Mouse (Mus musculus): ENCODE data around the gene Ttyh2. TPM values are rescaled to one million over a fixed set of nuclear protein-coding genes. Genes with fewer than 3 reads are reported as not detected.

Gene Ttyh2
- polyA plus RNA-seq, 1 experiment = 2.6 TPM

DNA sequence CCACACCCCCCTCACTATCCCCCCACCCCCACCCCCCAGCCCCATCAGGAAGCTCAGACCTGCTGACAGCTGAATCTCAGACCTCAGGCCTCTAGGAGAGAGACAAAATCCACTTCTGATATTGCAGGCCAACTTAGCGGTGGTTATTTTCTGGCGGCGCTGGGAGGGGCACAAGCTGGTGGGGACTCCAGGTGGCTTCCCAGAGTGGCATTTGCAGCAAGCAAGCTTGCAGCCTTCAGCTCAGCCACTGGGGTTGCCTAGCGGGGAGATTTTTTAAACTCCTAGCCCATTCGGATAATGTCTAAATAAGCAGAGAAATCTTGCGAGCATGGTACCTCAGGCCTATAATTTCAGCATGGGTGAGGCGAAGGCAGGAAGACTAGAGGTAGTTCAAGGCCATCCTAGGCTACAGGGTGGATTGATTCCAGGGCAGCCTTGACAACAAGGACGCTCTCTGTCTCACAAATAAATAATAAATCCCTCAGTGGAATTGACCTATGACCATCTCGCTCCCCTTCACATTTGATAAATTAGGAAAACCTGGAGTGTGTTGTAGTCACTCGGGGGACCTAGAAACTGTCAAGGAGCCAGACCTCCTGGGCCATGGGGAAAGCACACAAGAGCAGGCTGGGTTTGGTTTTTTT lies 36.5 kb upstream of the Ttyh2 start:
- Histone ChIP-seq H3K27ac (ENCODE audit: control insufficient read depth, insufficient read depth, low read depth, low read length, poor library complexity) (no peak overlapping the region), H3K4me3 (replicated peaks; ENCODE audit: control insufficient read depth, low read depth, low read length) (no peak overlapping the region), H3K4me1 (ENCODE audit: control insufficient read depth, insufficient read depth, low read length) (no peaks in the 10 kb centered on the region; the same call in 1 of the 2 replicates)
- TF ChIP-seq POLR2A (IDR thresholded peaks at IDR 0.05; ENCODE audit: borderline replicate concordance, control insufficient read depth, low read depth, low read length) = no peak
- TF ChIP-seq CTCF (IDR thresholded peaks at IDR 0.05; ENCODE audit: control insufficient read depth, insufficient read depth, low read length) = no peak
- 74% methylated on average over 10 of the region's 10 CpGs for WGBS

DNA sequence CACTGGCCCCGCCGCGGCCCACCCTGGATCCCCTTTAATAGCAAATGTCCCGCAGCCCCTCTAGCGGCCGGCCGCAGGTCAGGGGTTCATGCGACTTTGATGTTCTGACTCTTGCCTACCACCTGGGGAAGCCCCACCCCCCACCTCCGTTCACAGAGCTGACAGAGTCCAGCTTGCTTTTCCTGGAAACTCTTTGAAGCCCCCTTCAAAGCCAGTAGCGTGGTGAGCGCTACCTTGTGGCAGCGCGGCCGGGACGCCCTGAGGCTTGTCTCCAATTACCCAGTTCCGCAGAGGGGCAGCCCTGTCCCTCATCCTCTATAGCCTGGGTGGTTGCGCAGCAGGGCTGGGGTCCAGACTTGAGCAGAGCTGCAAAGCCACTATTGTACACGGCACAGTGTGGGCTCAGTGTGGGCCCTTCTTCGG lies 35.5 kb upstream of the Ttyh2 start:
- TF ChIP-seq POLR2A (IDR thresholded peaks at IDR 0.05; ENCODE audit: borderline replicate concordance, control insufficient read depth, low read depth, low read length) (no peak), CTCF (IDR thresholded peaks at IDR 0.05; ENCODE audit: control insufficient read depth, insufficient read depth, low read length) (no peak)
- Histone ChIP-seq H3K4me1 (ENCODE audit: control insufficient read depth, insufficient read depth, low read length) (no peaks in the 10 kb centered on the region; the same call in 1 of the 2 replicates), H3K4me3 (replicated peaks; ENCODE audit: control insufficient read depth, low read depth, low read length) (no peak overlapping the region), H3K27ac (ENCODE audit: control insufficient read depth, insufficient read depth, low read depth, low read length, poor library complexity) (no peak overlapping the region)
- WGBS = 57% methylated on average over 19 of the region's 19 CpGs

DNA sequence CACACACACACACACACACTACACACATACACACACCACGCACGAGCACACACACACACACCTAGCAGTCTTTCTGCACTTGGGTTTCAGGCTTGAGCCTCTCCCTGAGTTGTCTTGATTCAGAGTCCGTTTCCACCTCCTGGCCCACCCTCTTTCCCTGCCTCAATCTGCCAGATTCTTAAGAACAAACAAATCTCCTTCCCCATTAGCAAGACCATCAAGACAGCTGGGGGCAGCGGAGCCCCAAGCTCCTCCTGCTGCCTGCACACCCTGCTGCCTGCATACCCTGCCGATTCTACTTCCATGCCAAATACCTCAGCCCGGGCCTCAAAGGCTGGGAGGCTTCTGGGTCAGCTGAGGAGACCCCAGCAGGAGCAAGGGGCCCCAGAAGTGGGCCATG lies 34.6 kb upstream of the Ttyh2 start:
- Histone ChIP-seq H3K4me1 (ENCODE audit: control insufficient read depth, insufficient read depth, low read length) (no peaks in the 10 kb centered on the region; the same call in 1 of the 2 replicates), H3K27ac (ENCODE audit: control insufficient read depth, insufficient read depth, low read depth, low read length, poor library complexity) (no peak overlapping the region), H3K4me3 (replicated peaks; ENCODE audit: control insufficient read depth, low read depth, low read length) (no peak overlapping the region)
- WGBS = 68% methylated on average over 6 of the region's 6 CpGs
- TF ChIP-seq POLR2A (IDR thresholded peaks at IDR 0.05; ENCODE audit: borderline replicate concordance, control insufficient read depth, low read depth, low read length) = no peak
- TF ChIP-seq CTCF (IDR thresholded peaks at IDR 0.05; ENCODE audit: control insufficient read depth, insufficient read depth, low read length) = no peak

DNA sequence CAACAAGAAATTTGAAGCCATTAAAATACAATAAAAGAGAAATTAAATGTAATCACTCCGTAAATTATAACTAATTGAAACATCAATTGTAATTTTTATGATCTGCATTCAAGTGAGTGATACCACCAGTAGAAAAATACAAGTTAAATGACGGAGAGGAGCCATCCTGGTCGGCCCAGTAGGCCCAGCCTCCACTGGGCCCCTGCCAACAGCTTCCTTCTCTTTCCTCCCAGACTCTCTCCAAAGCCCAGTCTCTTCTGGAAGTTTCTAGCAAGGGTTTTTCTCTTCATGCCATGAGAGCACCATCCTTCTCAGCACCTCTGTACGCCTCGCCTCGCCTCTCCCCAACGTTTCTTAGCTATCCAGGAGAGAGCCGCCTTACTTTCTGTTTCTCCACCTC lies 34.1 kb upstream of the Ttyh2 start:
- H3K4me3 ChIP-seq (replicated peaks; ENCODE audit: control insufficient read depth, low read depth, low read length) = no peak overlapping the region
- no peaks in the 10 kb centered on the region; the same call in 1 of the 2 replicates for H3K4me1 ChIP-seq (ENCODE audit: control insufficient read depth, insufficient read depth, low read length)
- 83% methylated on average over 8 of the region's 8 CpGs for WGBS
- TF ChIP-seq CTCF (IDR thresholded peaks at IDR 0.05; ENCODE audit: control insufficient read depth, insufficient read depth, low read length) = no peak
- TF ChIP-seq POLR2A (IDR thresholded peaks at IDR 0.05; ENCODE audit: borderline replicate concordance, control insufficient read depth, low read depth, low read length) = no peak
- no peak overlapping the region for H3K27ac ChIP-seq (ENCODE audit: control insufficient read depth, insufficient read depth, low read depth, low read length, poor library complexity)

DNA sequence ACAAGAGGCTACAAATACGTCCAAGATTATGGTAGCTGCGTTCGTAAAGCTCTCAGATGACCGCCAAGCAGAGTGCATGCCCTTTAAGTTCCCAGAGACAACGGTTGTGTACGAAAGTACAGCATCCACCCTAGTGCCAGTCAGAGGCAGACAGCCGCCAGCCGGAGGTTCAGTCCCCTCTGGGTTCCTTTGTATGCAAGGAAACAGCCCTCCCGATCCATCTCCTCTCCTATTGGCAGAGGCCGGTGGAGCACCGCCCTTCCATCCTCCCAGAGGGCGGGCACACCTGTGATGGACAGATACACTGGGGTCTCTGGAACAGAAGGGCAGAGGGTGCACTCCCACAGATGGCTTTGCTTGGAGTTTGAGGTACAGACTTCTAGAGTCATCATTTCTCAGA lies 33.0 kb upstream of the Ttyh2 start:
- TF ChIP-seq POLR2A (IDR thresholded peaks at IDR 0.05; ENCODE audit: borderline replicate concordance, control insufficient read depth, low read depth, low read length) = no peak
- no peak for TF ChIP-seq CTCF (IDR thresholded peaks at IDR 0.05; ENCODE audit: control insufficient read depth, insufficient read depth, low read length)
- Histone ChIP-seq H3K4me3 (replicated peaks; ENCODE audit: control insufficient read depth, low read depth, low read length) (no peak overlapping the region), H3K27ac (ENCODE audit: control insufficient read depth, insufficient read depth, low read depth, low read length, poor library complexity) (no peak overlapping the region), H3K4me1 (ENCODE audit: control insufficient read depth, insufficient read depth, low read length) (no peaks in the 10 kb centered on the region; the same call in 1 of the 2 replicates)
- 79% methylated on average over 12 of the region's 12 CpGs for WGBS

DNA sequence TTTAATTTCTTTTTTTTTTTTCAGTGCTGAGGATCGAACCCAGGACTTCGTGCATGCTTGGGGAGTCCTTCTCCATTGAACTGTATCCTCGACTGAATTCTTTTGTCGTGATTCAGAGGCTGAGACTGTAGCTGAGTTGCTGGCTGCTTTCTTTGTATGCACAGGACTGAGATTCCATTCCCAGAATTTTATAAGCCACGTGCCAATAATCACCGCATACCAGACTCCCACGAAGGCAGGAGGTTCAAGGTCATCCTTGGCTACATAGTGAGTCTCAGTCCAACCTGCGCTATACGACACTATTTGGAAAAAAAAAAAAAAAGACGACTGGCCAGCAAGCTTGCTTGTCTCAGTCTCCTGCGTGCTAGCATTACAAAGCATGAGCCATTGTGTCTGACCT lies 32.3 kb upstream of the Ttyh2 start:
- 76% methylated on average over 11 of the region's 11 CpGs for WGBS
- TF ChIP-seq POLR2A (IDR thresholded peaks at IDR 0.05; ENCODE audit: borderline replicate concordance, control insufficient read depth, low read depth, low read length) (no peak), CTCF (IDR thresholded peaks at IDR 0.05; ENCODE audit: control insufficient read depth, insufficient read depth, low read length) (no peak)
- H3K4me3 ChIP-seq (replicated peaks; ENCODE audit: control insufficient read depth, low read depth, low read length) = no peak overlapping the region
- H3K4me1 ChIP-seq (ENCODE audit: control insufficient read depth, insufficient read depth, low read length) = no peaks in the 10 kb centered on the region
- H3K27ac ChIP-seq (ENCODE audit: control insufficient read depth, insufficient read depth, low read depth, low read length, poor library complexity) = no peak overlapping the region

DNA sequence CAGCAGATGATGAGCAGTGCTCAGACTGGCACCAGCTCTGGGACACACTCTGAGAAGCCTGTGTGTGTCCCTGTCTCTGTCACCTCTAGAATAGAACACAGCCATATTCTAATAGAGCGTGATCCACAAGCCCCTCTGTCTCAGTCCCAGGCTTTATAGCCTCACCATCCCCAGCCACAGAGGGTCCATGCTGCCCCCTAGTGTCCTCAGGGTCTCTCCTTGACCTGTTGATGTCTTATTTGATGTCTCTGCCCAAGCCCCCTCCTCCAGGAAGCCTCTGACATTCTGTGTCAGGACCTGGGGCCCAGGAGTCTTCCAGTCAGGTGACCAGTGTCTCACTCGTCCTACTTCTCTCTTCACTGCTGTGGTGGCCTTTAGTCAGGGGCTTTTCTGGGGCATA lies 31.1 kb upstream of the Ttyh2 start:
- H3K4me3 ChIP-seq (replicated peaks; ENCODE audit: control insufficient read depth, low read depth, low read length) = no peak overlapping the region
- TF ChIP-seq POLR2A (IDR thresholded peaks at IDR 0.05; ENCODE audit: borderline replicate concordance, control insufficient read depth, low read depth, low read length) (no peak), CTCF (IDR thresholded peaks at IDR 0.05; ENCODE audit: control insufficient read depth, insufficient read depth, low read length) (no peak)
- H3K4me1 ChIP-seq (ENCODE audit: control insufficient read depth, insufficient read depth, low read length) = no peaks in the 10 kb centered on the region
- H3K27ac ChIP-seq (ENCODE audit: control insufficient read depth, insufficient read depth, low read depth, low read length, poor library complexity) = no peak overlapping the region
- WGBS = 47% methylated on average over 2 of the region's 2 CpGs

DNA sequence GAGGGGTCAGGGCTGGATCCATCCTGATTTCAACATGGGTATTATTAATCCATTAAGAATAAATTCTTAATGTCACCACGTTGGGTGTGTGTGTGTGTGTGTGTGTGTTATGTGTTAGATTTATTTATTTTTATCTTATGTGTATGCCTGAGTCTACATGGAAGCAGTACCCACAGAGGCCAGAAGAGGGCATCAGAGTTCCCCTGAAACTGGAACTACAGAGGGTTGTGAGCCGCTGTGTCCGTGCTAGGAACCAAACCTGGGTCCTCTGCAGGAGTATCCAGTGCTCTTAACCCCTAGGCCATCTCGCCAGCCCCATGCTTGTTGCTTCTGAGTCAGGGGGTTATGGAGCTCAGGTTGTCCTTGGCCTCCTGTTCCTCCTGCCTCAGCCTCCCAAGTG lies 25.7 kb upstream of the Ttyh2 start:
- Histone ChIP-seq H3K4me3 (replicated peaks; ENCODE audit: control insufficient read depth, low read depth, low read length) (no peak overlapping the region), H3K27ac (ENCODE audit: control insufficient read depth, insufficient read depth, low read depth, low read length, poor library complexity) (no peak overlapping the region), H3K4me1 (ENCODE audit: control insufficient read depth, insufficient read depth, low read length) (peaks cover 2% of the 10 kb centered on the region)
- 65% methylated on average over 4 of the region's 4 CpGs for WGBS
- peak; percentile 5; the same call in 1 of the 2 replicates for TF ChIP-seq CTCF (IDR thresholded peaks at IDR 0.05; ENCODE audit: control insufficient read depth, insufficient read depth, low read length)
- no peak for TF ChIP-seq POLR2A (IDR thresholded peaks at IDR 0.05; ENCODE audit: borderline replicate concordance, control insufficient read depth, low read depth, low read length)

DNA sequence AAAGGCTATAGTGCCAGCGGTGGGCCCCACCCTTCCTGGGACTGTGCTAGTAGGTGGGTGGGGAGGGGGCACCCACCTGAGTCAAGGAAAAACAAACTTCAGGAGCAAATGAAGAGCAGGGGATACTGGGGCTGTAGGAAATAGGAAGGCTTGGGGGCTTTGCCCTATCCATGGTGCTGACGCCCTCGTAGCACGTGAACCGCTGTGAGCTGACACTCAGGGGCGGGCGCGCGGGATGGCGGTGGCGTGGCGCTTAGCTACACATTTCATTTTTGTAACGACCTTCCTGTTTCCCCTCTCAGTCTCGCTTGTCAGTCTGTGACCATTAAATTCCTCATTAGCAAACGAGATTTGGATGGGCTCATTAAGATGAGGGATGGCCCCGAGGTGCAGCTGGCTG lies 22.7 kb upstream of the Ttyh2 start:
- no peak for TF ChIP-seq POLR2A (IDR thresholded peaks at IDR 0.05; ENCODE audit: borderline replicate concordance, control insufficient read depth, low read depth, low read length)
- no peak for TF ChIP-seq CTCF (IDR thresholded peaks at IDR 0.05; ENCODE audit: control insufficient read depth, insufficient read depth, low read length)
- WGBS = 4% methylated on average over 16 of the region's 16 CpGs
- peaks cover 12% of the 10 kb centered on the region for H3K4me1 ChIP-seq (ENCODE audit: control insufficient read depth, insufficient read depth, low read length)
- no peak overlapping the region for H3K27ac ChIP-seq (ENCODE audit: control insufficient read depth, insufficient read depth, low read depth, low read length, poor library complexity)
- H3K4me3 ChIP-seq (replicated peaks; ENCODE audit: control insufficient read depth, low read depth, low read length) = no peak overlapping the region

Measured in bone marrow, adult 2 months (tissue).